Mouse (Mus musculus) activated CD4-positive, CD25-positive, alpha-beta regulatory T cell, adult 4 months (primary cell): Measurements from ENCODE around the gene Wdhd1. TPM values are rescaled to one million over a fixed set of nuclear protein-coding genes. Genes with fewer than 3 reads are reported as not detected.
"Not testable (repeated sequence)": the region's sequence is repeated elsewhere in the genome, so short reads cannot be mapped to it uniquely, and the experiment has no call there.

Experiments used
- ATAC-seq: one replicate; pipeline ENCODE4 v1.8.0; 2017
- polyA plus RNA-seq, 2 experiments: library from polyadenylated mRNA; unstranded; fragments of 100-300 nt; shearing (Covaris generic); gene quantifications; one replicate each; pipeline ENCODE4 v1.2.1; 2017

Gene Wdhd1
- 10 to 100 TPM; 18.2 to 18.7 TPM for polyA plus RNA-seq

GRCm38 (mm10) chr14:47276637-47277393 lies at the start of gene Wdhd1, which contains the start of gene Socs4:
Wdhd1 (minus strand) TSS chr14:47276857.
Socs4 (plus strand) TSS chr14:47276931.
- ATAC-seq = peak; percentile 88

- no peak for ATAC-seq
Measured at GRCm38 (mm10) chr14:47325965-47326761, 49.5 kb upstream of the Wdhd1 start.

- not testable (repeated sequence) for ATAC-seq
Measured at GRCm38 (mm10) chr14:47321581-47321980, 44.9 kb upstream of the Wdhd1 start.

GRCm38 (mm10) chr14:47319362-47319761 lies 42.7 kb upstream of the Wdhd1 start:
- no peak for ATAC-seq

- no peak for ATAC-seq
Measured at GRCm38 (mm10) chr14:47310342-47311181, 33.9 kb upstream of the Wdhd1 start.

GRCm38 (mm10) chr14:47309061-47309460 lies 32.4 kb upstream of the Wdhd1 start:
- ATAC-seq = no peak

- no peak for ATAC-seq
Measured at GRCm38 (mm10) chr14:47307669-47308068, 31.0 kb upstream of the Wdhd1 start.

- no peak for ATAC-seq
Measured at GRCm38 (mm10) chr14:47305933-47306332, 29.3 kb upstream of the Wdhd1 start.

- ATAC-seq = no peak
Measured at GRCm38 (mm10) chr14:47304814-47305405, 28.3 kb upstream of the Wdhd1 start.

GRCm38 (mm10) chr14:47302885-47303680 lies 26.4 kb upstream of the Wdhd1 start:
- ATAC-seq = no peak

- ATAC-seq = peak; percentile 40
Measured at GRCm38 (mm10) chr14:47298819-47299261, 22.2 kb upstream of the Wdhd1 start.

GRCm38 (mm10) chr14:47298408-47298792 lies 21.7 kb upstream of the Wdhd1 start:
- peak; percentile 4 for ATAC-seq

GRCm38 (mm10) chr14:47297785-47298407 lies 21.2 kb upstream of the Wdhd1 start, which contains the start of gene Mapk1ip1l:
Mapk1ip1l (plus strand) TSS chr14:47298266.
- peak; percentile 89 for ATAC-seq

GRCm38 (mm10) chr14:47296232-47296631 lies 19.6 kb upstream of the Wdhd1 start:
- ATAC-seq = no peak

GRCm38 (mm10) chr14:47294136-47294535 lies 17.5 kb upstream of the Wdhd1 start:
- ATAC-seq = no peak

- no peak for ATAC-seq
Measured at GRCm38 (mm10) chr14:47291772-47292171, 15.1 kb upstream of the Wdhd1 start.

- no peak for ATAC-seq
Measured at GRCm38 (mm10) chr14:47287021-47287420, 10.4 kb upstream of the Wdhd1 start.

GRCm38 (mm10) chr14:47286215-47286614 lies 9.6 kb upstream of the Wdhd1 start:
- ATAC-seq = no peak

GRCm38 (mm10) chr14:47285271-47285670 lies 8.6 kb upstream of the Wdhd1 start:
- no peak for ATAC-seq

GRCm38 (mm10) chr14:47283568-47283967 lies 6.9 kb upstream of the Wdhd1 start:
- ATAC-seq = no peak

- ATAC-seq = no peak
Measured at GRCm38 (mm10) chr14:47281535-47281934, 4.9 kb upstream of the Wdhd1 start.
